Mouse (Mus musculus): ENCODE data around the gene Eps15l1.

DNA sequence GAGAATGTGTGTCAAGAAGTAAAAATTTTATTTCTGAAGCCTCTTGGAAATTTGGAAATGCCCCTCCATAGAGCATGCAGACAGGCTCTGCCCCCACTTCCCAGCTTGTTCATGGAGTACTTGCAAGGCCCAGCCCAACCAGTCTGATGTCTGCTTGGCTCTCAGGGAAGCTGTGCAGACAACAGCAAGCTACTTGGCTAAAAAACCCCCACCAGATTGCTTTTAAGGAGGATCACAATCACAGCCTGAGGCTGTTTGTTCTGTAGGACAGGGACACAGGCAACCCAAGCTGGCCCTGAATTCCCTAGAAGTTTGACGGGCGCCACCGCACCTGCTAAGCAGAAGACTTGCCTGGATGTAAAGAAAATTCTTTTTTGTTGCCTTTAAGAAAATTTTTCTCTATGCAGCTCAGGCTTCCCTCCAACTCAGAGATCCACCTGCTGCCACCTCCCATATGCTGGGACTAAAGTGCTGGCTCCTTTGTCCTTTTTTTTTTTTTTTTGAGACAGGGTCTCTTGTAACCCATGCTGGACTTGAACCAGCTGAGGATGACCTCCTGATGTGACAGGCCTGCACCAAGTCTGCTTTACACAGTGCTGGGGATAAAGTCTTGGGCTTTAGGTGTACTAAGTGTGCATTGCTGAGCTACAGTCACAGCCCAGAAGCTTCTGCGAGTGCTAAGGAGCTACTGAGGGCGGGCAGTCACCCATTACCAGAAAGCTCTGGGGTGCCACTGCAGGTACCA is 78.5 kb downstream of the Eps15l1 start:
- no peak for TF ChIP-seq MYC (IDR thresholded peaks at IDR 0.05; ENCODE audit: low read depth, low read length)
- TF ChIP-seq CTCF (IDR thresholded peaks at IDR 0.05 in 2 of 3, conservative IDR thresholded peaks at IDR 0.05 in 1 of 3; ENCODE audit: control insufficient read depth in 1 of 3, insufficient read depth in 1 of 3, low read depth in 2 of 3, low read length in 3 of 3, poor library complexity in 1 of 3, severe bottlenecking in 1 of 3), result no peak
- no peak for TF ChIP-seq GATA1 (IDR thresholded peaks at IDR 0.05; ENCODE audit: low read depth, low read length)
- TF ChIP-seq USF1 (IDR thresholded peaks at IDR 0.05; ENCODE audit: low read depth, low read length), result no peak
- no peak for TF ChIP-seq POLR2A (IDR thresholded peaks at IDR 0.05; ENCODE audit: control insufficient read depth in 1 of 2, insufficient read depth in 1 of 2, low read depth in 1 of 2, low read length in 2 of 2, poor library complexity in 1 of 2)
- TF ChIP-seq NELFE (IDR thresholded peaks at IDR 0.05; ENCODE audit: low read depth, low read length), result no peak
- TF ChIP-seq MAFK (IDR thresholded peaks at IDR 0.05; ENCODE audit: borderline replicate concordance, low read depth, low read length), result no peak
- no peak for TF ChIP-seq HCFC1 (IDR thresholded peaks at IDR 0.05; ENCODE audit: low read depth, low read length)
- no peak for TF ChIP-seq USF2 (IDR thresholded peaks at IDR 0.05; ENCODE audit: borderline replicate concordance in 1 of 2, insufficient read depth in 1 of 2, low read depth in 1 of 2, low read length in 2 of 2)
